Mouse (Mus musculus) cerebral cortex, adult 2 months (tissue): ENCODE measurements around the gene Triap1.

Experiments
- WGBS: fragments of 180-500 bp; shearing (Covaris S2); methylation state at CpG from one replicate; pipeline ENCODE4 v1.1.7; 2018; 5-methylcytosine and 5-hydroxymethylcytosine counted together

Triap1 gene

DNA sequence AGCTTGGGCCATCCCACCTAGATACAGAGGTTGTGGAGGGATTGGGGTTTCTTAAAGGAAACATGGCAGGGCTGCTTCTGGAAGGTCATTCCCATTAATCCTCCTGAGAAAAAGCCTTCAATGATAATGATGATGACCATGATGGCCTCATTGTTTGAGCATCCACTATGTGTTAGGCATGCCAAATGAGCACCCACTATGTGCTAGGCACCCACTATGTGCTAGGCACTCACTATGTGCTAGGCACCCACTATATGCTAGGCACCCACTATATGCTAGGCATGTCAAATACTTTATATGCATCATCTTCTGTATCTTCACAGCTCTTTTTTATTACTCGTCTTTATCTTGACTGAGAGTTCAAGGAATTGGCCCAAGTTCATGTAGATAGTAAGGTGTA is 51.9 kb downstream of the Triap1 start:
- 80% methylated on average over 1 of the region's 1 CpGs for WGBS
